Mouse (Mus musculus) embryonic fibroblast, embryonic 13.5 days (primary cell): ENCODE data around the gene Cldnd2.

Experiments used
- CTCF ChIP-seq: IDR thresholded peaks from 2 replicates; pipeline ENCODE4 v1.5.1; 2011; ENCODE audit warnings: mild to moderate bottlenecking, control low read depth, low read length, moderate library complexity, borderline replicate concordance; ENCODE audit not compliant: insufficient read depth
- POLR2A ChIP-seq: IDR thresholded peaks from 2 replicates; pipeline ENCODE4 v1.6.1; 2011; ENCODE audit warnings: low read depth, mild to moderate bottlenecking, control low read depth, low read length, moderate library complexity

DNA sequence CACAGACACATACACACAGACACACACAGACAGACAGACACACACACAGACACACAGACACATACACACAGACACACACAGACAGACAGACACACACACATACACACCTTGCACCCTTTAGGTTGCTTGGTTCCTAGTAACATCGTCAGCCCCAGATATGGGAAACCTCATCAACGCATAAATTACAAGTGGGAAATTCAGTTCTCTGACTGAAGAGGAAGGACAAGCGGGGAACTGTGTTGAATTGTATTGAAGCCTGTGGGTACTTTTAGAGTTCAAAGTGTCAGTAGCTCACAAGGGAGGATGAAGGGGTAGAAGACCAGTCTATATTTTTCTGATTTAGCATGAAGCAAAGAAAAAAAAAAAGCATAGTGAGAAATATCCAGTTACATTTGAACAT, 33.0 kb upstream of the Cldnd2 start:
- no peak for TF ChIP-seq CTCF
- TF ChIP-seq POLR2A, result no peak
